Mouse (Mus musculus): Measurements from ENCODE around the gene Ror1. TPM values are rescaled to one million over a fixed set of nuclear protein-coding genes. Genes with fewer than 3 reads are reported as not detected.

Ror1 gene
- polyA plus RNA-seq, 1 experiment from 2014 or later, result 13.0 TPM

GRCm38 (mm10) chr4:100375286-100375685, 279.7 kb downstream of the Ror1 start:
- Histone ChIP-seq H3K27ac (ENCODE audit: low read length) (no peak overlapping the region), H3K9ac (ENCODE audit: low read length) (no peak overlapping the region), H3K36me3 (ENCODE audit: control insufficient read depth, insufficient read depth, low read length) (no peaks in the 10 kb centered on the region), H3K9me3 (ENCODE audit: control insufficient read depth, low read length) (no peaks in the 10 kb centered on the region), H3K4me1 (replicated peaks; ENCODE audit: control insufficient read depth, insufficient read depth, low read length) (peaks cover 18% of the 10 kb centered on the region), H3K27me3 (ENCODE audit: control insufficient read depth, insufficient read depth, low read depth, low read length) (no peaks in the 10 kb centered on the region), H3K4me3 (ENCODE audit: low read length) (no peak overlapping the region), H3K4me2 (ENCODE audit: low read depth, low read length) (no peak overlapping the region)
- no peak for ATAC-seq (ENCODE audit: low read depth)
- 91% methylated on average over 5 of the region's 5 CpGs for WGBS

GRCm38 (mm10) chr4:100376163-100376562, 280.6 kb downstream of the Ror1 start:
- 50% methylated on average over 6 of the region's 6 CpGs for WGBS

GRCm38 (mm10) chr4:100377231-100377630, 281.6 kb downstream of the Ror1 start:
- H3K9ac ChIP-seq (ENCODE audit: low read length), result no peak overlapping the region
- no peaks in the 10 kb centered on the region for H3K36me3 ChIP-seq (ENCODE audit: control insufficient read depth, insufficient read depth, low read length)
- WGBS, result 59% methylated on average over 3 of the region's 3 CpGs
- H3K27ac ChIP-seq (ENCODE audit: low read length), result no peak overlapping the region
- peaks cover 16% of the 10 kb centered on the region for H3K4me1 ChIP-seq (replicated peaks; ENCODE audit: control insufficient read depth, insufficient read depth, low read length)
- no peak for ATAC-seq (ENCODE audit: low read depth)
- no peak overlapping the region for H3K4me3 ChIP-seq (ENCODE audit: low read length)
- H3K9me3 ChIP-seq (ENCODE audit: control insufficient read depth, low read length), result no peaks in the 10 kb centered on the region
- H3K4me2 ChIP-seq (ENCODE audit: low read depth, low read length), result no peak overlapping the region
- H3K27me3 ChIP-seq (ENCODE audit: control insufficient read depth, insufficient read depth, low read depth, low read length), result no peaks in the 10 kb centered on the region

More at GRCm38 (mm10) chr4:100376163-100376562, 280.6 kb downstream of the Ror1 start:
- Histone ChIP-seq H3K4me3 (ENCODE audit: low read length) (no peak overlapping the region), H3K4me1 (replicated peaks; ENCODE audit: control insufficient read depth, insufficient read depth, low read length) (peaks cover 16% of the 10 kb centered on the region), H3K9ac (ENCODE audit: low read length) (no peak overlapping the region), H3K36me3 (ENCODE audit: control insufficient read depth, insufficient read depth, low read length) (no peaks in the 10 kb centered on the region), H3K9me3 (ENCODE audit: control insufficient read depth, low read length) (no peaks in the 10 kb centered on the region), H3K27ac (ENCODE audit: low read length) (no peak overlapping the region), H3K27me3 (ENCODE audit: control insufficient read depth, insufficient read depth, low read depth, low read length) (no peaks in the 10 kb centered on the region), H3K4me2 (ENCODE audit: low read depth, low read length) (no peak overlapping the region)
- ATAC-seq (ENCODE audit: low read depth), result no peak

- H3K4me3 ChIP-seq (ENCODE audit: low read length), result no peak overlapping the region
- ATAC-seq (ENCODE audit: low read depth), result no peak
- H3K27ac ChIP-seq (ENCODE audit: low read length), result no peak overlapping the region
- no peaks in the 10 kb centered on the region for H3K27me3 ChIP-seq (ENCODE audit: control insufficient read depth, insufficient read depth, low read depth, low read length)
- peaks cover 10% of the 10 kb centered on the region for H3K4me1 ChIP-seq (replicated peaks; ENCODE audit: control insufficient read depth, insufficient read depth, low read length)
- no peaks in the 10 kb centered on the region for H3K9me3 ChIP-seq (ENCODE audit: control insufficient read depth, low read length)
- no peaks in the 10 kb centered on the region for H3K36me3 ChIP-seq (ENCODE audit: control insufficient read depth, insufficient read depth, low read length)
- WGBS, result 63% methylated on average over 4 of the region's 4 CpGs
- no peak overlapping the region for H3K4me2 ChIP-seq (ENCODE audit: low read depth, low read length)
- H3K9ac ChIP-seq (ENCODE audit: low read length), result no peak overlapping the region
These were observed 282.4 kb downstream of the Ror1 start for GRCm38 (mm10) chr4:100377996-100378395.

- WGBS, result 59% methylated on average over 4 of the region's 4 CpGs
- Histone ChIP-seq H3K36me3 (ENCODE audit: control insufficient read depth, insufficient read depth, low read length) (no peaks in the 10 kb centered on the region), H3K27me3 (ENCODE audit: control insufficient read depth, insufficient read depth, low read depth, low read length) (no peaks in the 10 kb centered on the region), H3K9me3 (ENCODE audit: control insufficient read depth, low read length) (no peaks in the 10 kb centered on the region), H3K9ac (ENCODE audit: low read length) (no peak overlapping the region), H3K27ac (ENCODE audit: low read length) (no peak overlapping the region), H3K4me2 (ENCODE audit: low read depth, low read length) (no peak overlapping the region), H3K4me1 (replicated peaks; ENCODE audit: control insufficient read depth, insufficient read depth, low read length) (peaks cover 9% of the 10 kb centered on the region), H3K4me3 (ENCODE audit: low read length) (no peak overlapping the region)
- ATAC-seq (ENCODE audit: low read depth), result no peak
These were observed 286.2 kb downstream of the Ror1 start for GRCm38 (mm10) chr4:100381760-100382159.

- Histone ChIP-seq H3K27ac (ENCODE audit: low read length) (peak overlapping the region; percentile 6; the same call in 1 of the 2 replicates), H3K9me3 (ENCODE audit: control insufficient read depth, low read length) (no peaks in the 10 kb centered on the region), H3K27me3 (ENCODE audit: control insufficient read depth, insufficient read depth, low read depth, low read length) (no peaks in the 10 kb centered on the region), H3K36me3 (ENCODE audit: control insufficient read depth, insufficient read depth, low read length) (no peaks in the 10 kb centered on the region), H3K4me3 (ENCODE audit: low read length) (no peak overlapping the region), H3K9ac (ENCODE audit: low read length) (no peak overlapping the region), H3K4me1 (replicated peaks; ENCODE audit: control insufficient read depth, insufficient read depth, low read length) (peaks cover 10% of the 10 kb centered on the region), H3K4me2 (ENCODE audit: low read depth, low read length) (no peak overlapping the region)
- WGBS, result 47% methylated on average over 5 of the region's 5 CpGs
- peak; percentile 55; the same call in 1 of the 2 replicates for ATAC-seq (ENCODE audit: low read depth)
These were observed 290.8 kb downstream of the Ror1 start for GRCm38 (mm10) chr4:100386272-100386988.

GRCm38 (mm10) chr4:100390436-100390835, 294.8 kb downstream of the Ror1 start:
- Histone ChIP-seq H3K36me3 (ENCODE audit: control insufficient read depth, insufficient read depth, low read length) (no peaks in the 10 kb centered on the region), H3K9me3 (ENCODE audit: control insufficient read depth, low read length) (no peaks in the 10 kb centered on the region)

GRCm38 (mm10) chr4:100391021-100391420, 295.4 kb downstream of the Ror1 start:
- H3K4me3 ChIP-seq (ENCODE audit: low read length), result no peak overlapping the region

More at GRCm38 (mm10) chr4:100390436-100390835, 294.8 kb downstream of the Ror1 start:
- ATAC-seq (ENCODE audit: low read depth), result peak; percentile 29
- no peak overlapping the region for H3K4me3 ChIP-seq (ENCODE audit: low read length)
- WGBS, result 56% methylated on average over 6 of the region's 6 CpGs
- H3K4me2 ChIP-seq (ENCODE audit: low read depth, low read length), result no peak overlapping the region
- H3K27me3 ChIP-seq (ENCODE audit: control insufficient read depth, insufficient read depth, low read depth, low read length), result no peaks in the 10 kb centered on the region
- no peak overlapping the region for H3K9ac ChIP-seq (ENCODE audit: low read length)
- H3K27ac ChIP-seq (ENCODE audit: low read length), result peak overlapping the region; percentile 68
- peaks cover 13% of the 10 kb centered on the region for H3K4me1 ChIP-seq (replicated peaks; ENCODE audit: control insufficient read depth, insufficient read depth, low read length)

GRCm38 (mm10) chr4:100393374-100394061, 297.9 kb downstream of the Ror1 start:
- Histone ChIP-seq H3K4me3 (ENCODE audit: low read length) (no peak overlapping the region), H3K4me2 (ENCODE audit: low read depth, low read length) (no peak overlapping the region), H3K27me3 (ENCODE audit: control insufficient read depth, insufficient read depth, low read depth, low read length) (no peaks in the 10 kb centered on the region), H3K36me3 (ENCODE audit: control insufficient read depth, insufficient read depth, low read length) (no peaks in the 10 kb centered on the region), H3K9ac (ENCODE audit: low read length) (no peak overlapping the region), H3K9me3 (ENCODE audit: control insufficient read depth, low read length) (no peaks in the 10 kb centered on the region), H3K27ac (ENCODE audit: low read length) (no peak overlapping the region), H3K4me1 (replicated peaks; ENCODE audit: control insufficient read depth, insufficient read depth, low read length) (peaks cover 14% of the 10 kb centered on the region)
- peak; percentile 31; the same call in 1 of the 2 replicates for ATAC-seq (ENCODE audit: low read depth)
- 47% methylated on average over 12 of the region's 12 CpGs for WGBS

More at GRCm38 (mm10) chr4:100391021-100391420, 295.4 kb downstream of the Ror1 start:
- Histone ChIP-seq H3K9ac (ENCODE audit: low read length) (no peak overlapping the region), H3K9me3 (ENCODE audit: control insufficient read depth, low read length) (no peaks in the 10 kb centered on the region), H3K27me3 (ENCODE audit: control insufficient read depth, insufficient read depth, low read depth, low read length) (no peaks in the 10 kb centered on the region), H3K27ac (ENCODE audit: low read length) (no peak overlapping the region), H3K4me1 (replicated peaks; ENCODE audit: control insufficient read depth, insufficient read depth, low read length) (peaks cover 13% of the 10 kb centered on the region), H3K36me3 (ENCODE audit: control insufficient read depth, insufficient read depth, low read length) (no peaks in the 10 kb centered on the region), H3K4me2 (ENCODE audit: low read depth, low read length) (no peak overlapping the region)
- WGBS, result 39% methylated on average over 6 of the region's 6 CpGs
- no peak for ATAC-seq (ENCODE audit: low read depth)

All from lung, embryonic 16.5 days (tissue).